Mouse (Mus musculus) adrenal gland, adult 8-10 months (tissue): ENCODE data around the gene Hs3st4. TPM values are rescaled to one million over a fixed set of nuclear protein-coding genes. Genes with fewer than 3 reads are reported as not detected.

Experiments used
- DNase-seq: peaks from one replicate; pipeline ENCODE4 v3.0.0; 2022
- total RNA-seq, 4 experiments: library from RNA; stranded (reverse); gene quantifications; 2 replicates each; pipeline ENCODE4 v1.2.4; 2022

Gene Hs3st4
- total RNA-seq, 4 experiments from 2014 or later: 0.06 to 0.09 TPM; not detected in 2

GRCm38 (mm10) chr7:124136133-124136532, 153.5 kb downstream of the Hs3st4 start:
- DNase-seq: no peak

- no peak for DNase-seq
Observed at GRCm38 (mm10) chr7:124141229-124141628, 158.6 kb downstream of the Hs3st4 start.

GRCm38 (mm10) chr7:124150901-124151300, 168.2 kb downstream of the Hs3st4 start:
- no peak for DNase-seq

- DNase-seq: no peak
Observed at GRCm38 (mm10) chr7:124163301-124163700, 180.6 kb downstream of the Hs3st4 start.

GRCm38 (mm10) chr7:124166229-124166628, 183.6 kb downstream of the Hs3st4 start:
- no peak for DNase-seq

GRCm38 (mm10) chr7:124168796-124169195, 186.1 kb downstream of the Hs3st4 start:
- no peak for DNase-seq

- no peak for DNase-seq
Observed at GRCm38 (mm10) chr7:124170001-124170400, 187.3 kb downstream of the Hs3st4 start.

GRCm38 (mm10) chr7:124171992-124172391, 189.3 kb downstream of the Hs3st4 start:
- no peak for DNase-seq

GRCm38 (mm10) chr7:124180926-124181325, 198.3 kb downstream of the Hs3st4 start:
- no peak for DNase-seq

- DNase-seq: no peak
Observed at GRCm38 (mm10) chr7:124184693-124185092, 202.0 kb downstream of the Hs3st4 start.

GRCm38 (mm10) chr7:124198811-124199570, 216.3 kb downstream of the Hs3st4 start:
- no peak for DNase-seq

- no peak for DNase-seq
Observed at GRCm38 (mm10) chr7:124216921-124217320, 234.3 kb downstream of the Hs3st4 start.

GRCm38 (mm10) chr7:124220556-124220955, 237.9 kb downstream of the Hs3st4 start:
- DNase-seq: no peak

GRCm38 (mm10) chr7:124237896-124238670, 255.4 kb downstream of the Hs3st4 start:
- DNase-seq: no peak

- DNase-seq: no peak
Observed at GRCm38 (mm10) chr7:124239903-124240647, 257.4 kb downstream of the Hs3st4 start.

GRCm38 (mm10) chr7:124249838-124250237, 267.2 kb downstream of the Hs3st4 start:
- DNase-seq: no peak

GRCm38 (mm10) chr7:124250566-124250965, 267.9 kb downstream of the Hs3st4 start:
- DNase-seq: no peak

GRCm38 (mm10) chr7:124258419-124258818, 275.8 kb downstream of the Hs3st4 start:
- no peak for DNase-seq

- no peak for DNase-seq
Observed at GRCm38 (mm10) chr7:124270734-124271133, 288.1 kb downstream of the Hs3st4 start.

GRCm38 (mm10) chr7:124289873-124290272, 307.2 kb downstream of the Hs3st4 start:
- DNase-seq: no peak

- no peak for DNase-seq
Observed at GRCm38 (mm10) chr7:124319451-124319850, 336.8 kb downstream of the Hs3st4 start.

- no peak for DNase-seq
Observed at GRCm38 (mm10) chr7:124335635-124336034, 353.0 kb downstream of the Hs3st4 start.

GRCm38 (mm10) chr7:124341510-124341909, 358.8 kb downstream of the Hs3st4 start:
- no peak for DNase-seq
